Mouse (Mus musculus) olfactory bulb, adult 2 months (tissue): ENCODE data around the gene Gjc2.

Experiments used
- CTCF ChIP-seq: fragments of 200-500 bp; IDR thresholded peaks from 2 replicates; pipeline ENCODE4 v1.5.1; 2012; ENCODE audit warnings: low read depth, mild to moderate bottlenecking, low read length, moderate library complexity; ENCODE audit not compliant: insufficient read depth
- POLR2A ChIP-seq: fragments of 200-500 bp; IDR thresholded peaks from 2 replicates; pipeline ENCODE4 v1.6.1; 2012; ENCODE audit warnings: mild to moderate bottlenecking, low read depth, low read length, moderate library complexity; ENCODE audit not compliant: insufficient read depth

DNA sequence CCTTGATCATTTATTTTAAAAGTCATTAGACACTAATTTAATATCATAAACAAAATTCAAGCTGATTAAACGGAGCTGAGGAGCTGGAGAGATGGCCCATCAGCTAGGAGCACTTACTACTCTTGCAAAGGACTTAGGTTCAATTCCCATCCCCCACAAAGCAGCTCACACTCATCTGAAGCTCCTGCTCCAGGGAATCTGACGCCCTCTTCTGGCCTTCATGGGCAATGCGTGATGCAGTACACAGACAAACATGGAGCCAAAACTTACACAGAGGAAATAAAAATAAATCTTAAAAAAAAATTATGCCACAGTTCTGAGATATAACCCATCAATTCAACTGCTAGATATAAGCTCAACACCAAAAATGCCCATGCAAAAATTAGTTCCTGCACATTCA is 31.3 kb downstream of the Gjc2 start:
- TF ChIP-seq POLR2A (no peak), CTCF (no peak)
